Mouse (Mus musculus): ENCODE measurements around the gene Prss12.

The Prss12 gene

DNA sequence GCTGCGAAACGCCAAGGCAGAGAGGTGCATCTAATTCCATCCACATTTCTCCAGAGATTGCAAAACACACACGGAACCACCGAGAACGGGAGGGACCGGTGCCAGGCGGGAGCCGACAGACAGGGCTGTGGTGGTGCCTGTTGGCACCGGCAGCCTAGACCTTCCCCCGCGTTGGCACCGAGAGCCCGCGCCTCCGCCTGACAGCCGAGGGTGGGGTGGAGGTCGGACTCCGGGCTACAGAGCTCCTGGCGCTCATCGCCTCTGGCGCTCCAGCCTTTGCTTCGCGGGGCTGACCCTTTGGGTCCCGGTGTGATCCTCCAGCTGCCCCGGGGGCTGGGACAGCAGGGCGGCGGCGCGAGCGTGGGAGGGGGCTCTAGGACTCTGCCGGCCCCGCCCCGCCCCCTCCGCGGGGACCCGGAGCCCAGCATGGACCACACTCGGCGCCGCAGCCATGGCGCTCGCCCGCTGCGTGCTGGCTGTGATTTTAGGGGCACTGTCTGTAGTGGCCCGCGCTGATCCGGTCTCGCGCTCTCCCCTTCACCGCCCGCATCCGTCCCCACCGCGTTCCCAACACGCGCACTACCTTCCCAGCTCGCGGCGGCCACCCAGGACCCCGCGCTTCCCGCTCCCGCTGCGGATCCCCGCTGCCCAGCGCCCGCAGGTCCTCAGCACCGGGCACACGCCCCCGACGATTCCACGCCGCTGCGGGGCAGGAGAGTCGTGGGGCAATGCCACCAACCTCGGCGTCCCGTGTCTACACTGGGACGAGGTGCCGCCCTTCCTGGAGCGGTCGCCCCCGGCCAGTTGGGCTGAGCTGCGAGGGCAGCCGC, at the start of gene Prss12:
Gene Prss12 (plus strand): TSS at position 206 of the 830 bp plus-strand sequence.
- DNase-seq, result peak; percentile 3

GRCm38 (mm10) chr3:123397562-123398481, 48.9 kb upstream of the Prss12 start:
- DNase-seq, result no peak

- DNase-seq, result no peak
These were observed 41.8 kb upstream of the Prss12 start for GRCm38 (mm10) chr3:123404945-123405344.

DNA sequence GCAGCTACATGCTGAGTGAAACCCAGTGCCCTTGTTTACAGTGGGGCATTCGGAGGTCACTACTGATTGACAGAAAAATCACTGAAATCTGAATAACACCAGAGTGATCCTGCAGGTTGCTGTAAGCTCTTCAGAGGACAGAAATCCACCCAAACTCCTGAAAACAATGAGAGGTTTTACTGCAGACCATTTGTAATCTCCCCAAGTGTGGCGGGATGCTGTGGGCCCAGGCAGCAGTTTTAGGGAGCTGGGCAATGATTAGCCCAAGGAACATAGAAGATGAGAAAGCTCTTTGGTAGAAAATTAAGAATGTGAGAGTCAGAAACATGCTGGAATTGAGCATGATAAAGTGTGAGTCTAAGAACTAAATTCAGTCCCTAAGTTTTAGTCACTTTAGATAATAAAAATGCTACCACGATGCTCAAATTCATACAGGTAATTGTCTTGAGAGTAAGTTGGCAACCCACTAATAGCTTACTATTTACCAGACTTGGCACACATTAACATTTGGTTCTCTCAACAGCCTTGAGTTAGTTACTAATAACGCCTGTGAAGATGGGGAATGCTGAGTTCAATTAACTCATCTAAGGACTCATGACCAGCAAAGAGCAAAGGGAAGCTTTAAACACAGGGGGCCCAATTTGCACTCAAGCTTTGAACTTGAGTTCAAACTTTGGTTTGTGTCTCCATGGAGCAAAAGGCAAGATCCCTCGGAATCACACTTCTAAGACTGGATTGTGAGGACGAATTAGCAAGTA, 34.7 kb upstream of the Prss12 start:
- no peak for DNase-seq

GRCm38 (mm10) chr3:123413173-123413572, 33.5 kb upstream of the Prss12 start:
- DNase-seq, result no peak

DNA sequence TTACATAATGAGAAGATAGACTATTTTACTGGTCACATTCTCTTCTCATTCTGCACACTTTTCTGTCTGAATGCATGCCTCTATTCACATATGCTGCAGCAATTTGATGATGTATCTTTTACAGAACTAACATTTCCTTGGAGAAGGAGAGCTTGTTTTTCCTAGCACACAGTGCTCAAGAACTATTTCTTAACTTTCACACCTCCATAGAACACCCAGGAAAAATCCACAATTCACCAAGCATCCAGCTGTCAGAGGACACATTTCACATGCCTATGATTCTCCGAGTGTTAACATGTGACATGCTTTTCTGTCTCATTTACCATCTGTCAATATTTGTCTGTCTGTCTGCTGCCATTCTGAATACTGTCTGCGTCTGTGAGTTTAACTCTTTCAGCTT, 21.1 kb upstream of the Prss12 start:
- no peak for DNase-seq

GRCm38 (mm10) chr3:123428005-123428404, 18.7 kb upstream of the Prss12 start:
- no peak for DNase-seq

GRCm38 (mm10) chr3:123429597-123430458, 16.9 kb upstream of the Prss12 start:
- no peak for DNase-seq

DNA sequence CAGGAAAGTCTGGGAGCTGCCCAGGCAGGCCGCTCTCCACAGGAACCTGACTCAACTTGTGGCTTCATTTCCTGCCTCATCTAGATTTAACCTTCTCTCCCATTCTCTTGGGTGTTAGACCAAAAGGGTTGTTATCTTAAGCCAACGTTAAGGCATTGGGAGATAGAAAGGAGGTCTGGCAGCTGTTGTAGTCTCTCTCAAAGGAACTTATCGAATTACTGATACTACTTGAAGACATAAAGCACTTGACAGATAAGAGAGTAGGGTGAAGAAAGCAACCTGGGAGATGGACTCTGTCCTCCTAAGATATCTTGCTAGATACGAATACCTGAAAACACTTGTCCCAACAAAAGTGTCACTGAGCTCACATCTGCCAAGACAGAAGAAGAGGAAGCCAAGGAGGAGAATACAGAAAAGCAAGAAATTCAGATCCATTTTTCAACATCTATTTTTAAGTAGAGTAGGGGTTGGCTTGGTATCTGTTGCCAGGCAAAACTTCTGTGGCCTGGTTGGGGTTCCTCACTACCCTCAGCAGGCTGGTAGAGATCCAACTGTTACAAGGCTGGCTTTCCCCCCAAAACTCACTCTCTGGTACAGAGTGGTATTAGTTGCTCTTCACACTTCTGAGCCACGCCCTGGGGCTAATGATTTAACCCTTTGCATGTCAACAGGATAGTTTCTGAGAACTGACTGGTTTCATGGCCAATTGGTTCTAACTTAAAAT, 14.6 kb upstream of the Prss12 start:
- no peak for DNase-seq

- DNase-seq, result no peak
These were observed 13.4 kb upstream of the Prss12 start for GRCm38 (mm10) chr3:123433362-123433761.

DNA sequence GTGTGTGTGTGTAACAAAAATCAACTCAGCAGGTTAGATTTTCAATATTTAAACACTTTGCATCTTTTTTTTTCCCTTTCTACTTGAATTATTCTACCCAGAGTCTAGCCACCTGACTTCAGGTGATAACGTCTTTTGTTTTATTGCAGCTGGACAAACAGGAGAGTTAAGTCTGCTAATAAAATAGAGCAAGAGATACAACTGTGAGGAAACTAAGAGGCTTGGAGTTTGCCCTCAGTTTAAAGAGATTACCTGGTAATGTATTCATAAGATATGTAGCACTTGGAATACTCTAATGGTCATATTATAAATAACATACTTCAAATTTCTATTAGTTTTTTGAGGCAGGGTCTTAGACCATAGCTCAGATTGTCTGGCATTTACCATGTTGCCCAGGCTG, 9.1 kb upstream of the Prss12 start:
- DNase-seq, result no peak

GRCm38 (mm10) chr3:123440490-123440889, 6.2 kb upstream of the Prss12 start:
- DNase-seq, result no peak

GRCm38 (mm10) chr3:123444466-123444865, 2.2 kb upstream of the Prss12 start:
- DNase-seq, result no peak

GRCm38 (mm10) chr3:123447538-123448059, 886 bp downstream of the Prss12 start:
- peak; percentile 5 for DNase-seq

DNA sequence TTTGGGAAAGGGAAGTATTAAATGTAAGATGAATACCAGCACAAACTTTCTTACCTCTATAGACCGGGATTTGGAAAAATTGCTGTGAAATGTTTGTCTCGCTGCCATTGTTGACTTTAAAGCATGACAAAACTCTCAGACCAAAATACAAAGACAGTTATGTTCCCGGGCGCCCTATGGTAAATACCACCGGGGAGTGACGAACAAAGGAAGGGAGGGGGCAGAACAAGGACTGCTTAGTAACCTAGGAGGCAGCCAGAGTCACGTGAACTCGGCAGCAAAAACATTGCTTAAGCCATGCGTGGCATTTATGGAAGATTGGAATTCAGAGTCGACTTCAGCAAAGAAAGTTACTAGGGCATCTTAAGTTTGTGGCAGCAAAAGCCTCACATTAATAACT, 1.4 kb downstream of the Prss12 start:
- no peak for DNase-seq

GRCm38 (mm10) chr3:123450107-123450506, 3.4 kb downstream of the Prss12 start:
- DNase-seq, result no peak

DNA sequence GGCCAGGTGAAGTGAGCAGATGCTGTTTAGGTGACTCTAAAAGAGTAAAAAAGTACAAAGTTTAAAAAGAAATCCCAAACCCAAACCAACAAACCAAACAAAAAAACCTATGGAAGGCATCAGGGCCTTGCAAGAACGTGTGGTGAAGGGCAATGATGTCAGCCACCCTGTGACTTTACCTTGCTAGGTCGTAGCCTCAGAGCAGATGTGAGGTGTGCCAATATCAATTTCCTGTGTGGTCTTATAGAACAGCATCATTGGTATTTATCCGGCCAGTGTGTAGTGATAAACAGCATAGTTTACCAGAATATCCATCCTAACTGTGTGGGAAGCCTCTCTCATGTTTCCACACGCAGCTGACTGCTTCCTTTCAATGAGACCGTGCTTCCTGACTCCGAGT, 6.2 kb downstream of the Prss12 start:
- no peak for DNase-seq

DNA sequence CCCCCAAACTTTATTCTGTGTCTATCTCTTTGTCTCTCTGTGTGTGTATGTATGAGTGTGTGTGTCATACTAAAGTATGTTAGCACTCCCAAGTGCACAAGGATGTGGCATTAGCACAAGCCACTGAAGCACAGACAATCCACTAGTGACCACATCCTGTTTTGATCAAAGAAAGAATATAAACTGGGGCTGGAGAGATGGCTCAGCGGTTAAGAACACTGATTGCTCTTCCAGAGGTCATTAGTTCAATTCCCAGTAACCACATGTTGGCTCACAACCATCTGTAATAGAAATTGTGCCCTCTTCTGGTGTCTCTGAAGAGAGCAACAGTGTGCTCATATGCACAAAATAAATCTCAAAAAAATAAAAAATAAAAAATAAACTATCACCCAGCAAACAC, 12.8 kb downstream of the Prss12 start:
- DNase-seq, result no peak

DNA sequence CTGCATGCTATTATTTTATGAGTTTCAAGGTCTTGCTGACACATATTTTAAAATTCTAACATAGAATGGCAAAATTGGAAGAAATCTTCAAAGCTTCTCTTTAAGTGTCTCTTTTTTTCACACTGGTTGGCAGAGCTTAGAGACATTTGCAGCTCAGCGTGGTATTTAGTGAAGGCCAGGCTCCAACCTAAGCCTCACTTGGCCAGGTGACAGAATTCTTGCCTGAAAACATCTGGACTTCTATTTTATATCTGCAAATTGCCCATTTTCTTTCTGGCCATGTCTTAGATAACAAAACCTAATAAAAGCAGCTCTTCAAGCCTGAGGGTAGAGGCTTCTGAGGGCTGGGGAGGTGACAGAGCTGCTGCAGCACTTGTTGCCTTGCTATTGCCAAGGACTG, 13.7 kb downstream of the Prss12 start:
- DNase-seq, result no peak

DNA sequence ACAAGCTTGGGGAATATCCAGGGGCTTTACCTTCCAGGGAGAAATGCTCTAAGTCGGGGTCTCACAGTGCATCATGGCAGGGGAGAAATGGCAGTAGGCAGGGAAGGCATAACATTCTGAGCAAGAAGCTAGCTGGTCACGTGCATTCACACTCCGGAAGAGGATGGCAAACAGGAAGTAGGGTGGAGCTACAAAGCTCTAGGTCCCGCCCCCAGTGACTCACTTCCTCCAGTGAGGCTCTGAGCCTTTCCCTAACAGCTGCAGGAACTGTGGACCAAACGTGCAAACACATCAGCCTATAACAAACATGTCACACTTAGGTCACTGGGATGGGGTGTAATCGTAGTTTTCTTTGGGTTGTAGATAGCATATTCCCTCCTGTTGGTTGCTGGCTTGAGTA, 15.6 kb downstream of the Prss12 start:
- no peak for DNase-seq

DNA sequence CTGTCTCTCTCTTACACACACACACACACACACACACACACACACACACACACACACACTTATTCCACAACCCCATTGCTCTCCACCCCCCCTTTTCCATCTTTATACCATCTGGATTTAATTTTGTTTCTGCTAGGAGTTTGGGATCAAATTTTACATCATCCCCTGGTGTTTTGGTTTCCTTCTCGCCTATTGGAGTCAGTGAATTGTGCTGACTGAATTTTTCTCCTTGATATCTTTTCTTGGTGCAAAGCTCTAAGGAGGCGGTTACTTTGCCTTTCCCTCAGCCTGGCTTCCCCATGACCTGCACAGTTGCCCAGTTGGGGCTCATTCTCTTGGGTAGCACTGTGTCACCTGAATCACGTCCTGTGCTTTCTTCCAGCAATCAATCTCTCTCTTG, 30.1 kb downstream of the Prss12 start:
- DNase-seq, result no peak

All from cerebellum, adult 8-10 months (tissue).